Mouse (Mus musculus) intestine, postnatal 0 days (tissue): Measurements from ENCODE around the gene Gart. TPM values are rescaled to one million over a fixed set of nuclear protein-coding genes. Genes with fewer than 3 reads are reported as not detected.
A peak's percentile ranks its signal among the peaks of the same experiment; 100 is the strongest.

Source experiments
- ATAC-seq: fragments of 200-750 bp; cut with Nextera tagmentation; 2 replicates; pipeline ENCODE4 v1.8.0; 2017; ENCODE audit warnings: mild to moderate bottlenecking, moderate TSS enrichment, moderate library complexity
- H3K27ac ChIP-seq: fragments of 300-500 bp; sonication (generic); 2 replicates; pipeline ENCODE4 v1.5.1; 2014; ENCODE audit warnings: mild to moderate bottlenecking, low read depth, low read length, moderate library complexity
- H3K27me3 ChIP-seq: fragments of 300-500 bp; sonication (generic); replicated peaks from 2 replicates; pipeline ENCODE4 v1.6.1; 2014; ENCODE audit warnings: low read length, mixed read lengths; ENCODE audit not compliant: control insufficient read depth, insufficient read depth
- H3K36me3 ChIP-seq: fragments of 300-500 bp; sonication (generic); 2 replicates; pipeline ENCODE4 v1.6.1; 2014; ENCODE audit warnings: mild to moderate bottlenecking, moderate library complexity; ENCODE audit not compliant: control insufficient read depth, insufficient read depth
- H3K4me1 ChIP-seq: fragments of 300-500 bp; sonication (generic); replicated peaks from 2 replicates; pipeline ENCODE4 v1.6.1; 2014; ENCODE audit warnings: antibody characterized with exemption, low read length, mixed read lengths; ENCODE audit not compliant: control insufficient read depth, insufficient read depth
- H3K4me2 ChIP-seq: fragments of 300-500 bp; sonication (generic); replicated peaks from 2 replicates; pipeline ENCODE4 v1.6.1; 2014; ENCODE audit warnings: low read depth, mild to moderate bottlenecking, moderate library complexity
- H3K4me3 ChIP-seq: fragments of 300-500 bp; sonication (generic); 2 replicates; pipeline ENCODE4 v1.5.1; 2014; ENCODE audit warnings: low read depth, low read length
- H3K9ac ChIP-seq: fragments of 300-500 bp; sonication (generic); 2 replicates; pipeline ENCODE4 v1.6.1; 2014; ENCODE audit warnings: mild to moderate bottlenecking, low read depth, low read length
- H3K9me3 ChIP-seq: fragments of 300-500 bp; sonication (generic); 2 replicates; pipeline ENCODE4 v1.6.1; 2016; ENCODE audit warnings: mixed run types; ENCODE audit not compliant: control insufficient read depth
- CTCF ChIP-seq: sonication (generic); IDR thresholded peaks from 2 replicates; pipeline ENCODE4 v1.5.1; 2016; ENCODE audit warnings: low read depth, mild to moderate bottlenecking, control low read depth, antibody characterized with exemption, moderate library complexity
- WGBS: fragments of 180-500 bp; shearing (Covaris S2); extraction: QIAGEN DNeasy Blood & Tissue Kit; methylation state at CpG from one replicate; pipeline ENCODE4 v1.1.7; 2014; 5-methylcytosine and 5-hydroxymethylcytosine counted together
- polyA plus RNA-seq: library from polyadenylated mRNA; unstranded; fragments of >200 nt; fragmentation: Nextera tagmentation; extraction: Ambion mirVana; gene quantifications from 2 replicates; pipeline ENCODE4 v1.2.1, GENCODE M21; 2015

The Gart gene
- polyA plus RNA-seq, 1 experiment from 2014 or later = 19.0 TPM

DNA sequence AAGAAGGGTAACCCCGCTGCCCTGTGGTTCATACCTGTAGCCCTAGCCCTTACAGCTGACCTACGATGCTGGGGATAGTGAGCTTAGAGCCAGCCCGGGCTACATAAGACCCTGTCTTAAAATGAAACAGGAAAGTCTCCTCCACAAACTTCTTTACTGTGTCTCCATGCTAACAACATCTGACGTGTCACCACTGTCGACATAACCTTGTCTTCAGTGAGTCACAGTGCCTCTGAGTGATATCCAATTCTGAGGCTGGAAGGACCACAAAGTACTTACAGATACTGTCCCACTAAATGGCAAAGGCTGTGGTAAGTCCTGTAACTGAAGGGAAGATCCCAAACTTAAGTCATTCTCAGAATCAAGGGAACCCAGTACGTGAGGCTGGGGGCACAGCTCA, 60.5 kb downstream of the Gart start:
- WGBS = 90% methylated on average over 6 of the region's 6 CpGs
- H3K9ac ChIP-seq = no peak overlapping the region
- no peak for ATAC-seq
- no peaks in the 10 kb centered on the region for H3K4me1 ChIP-seq
- H3K9me3 ChIP-seq = no peaks in the 10 kb centered on the region
- no peak overlapping the region for H3K27ac ChIP-seq
- TF ChIP-seq CTCF = no peak
- no peaks in the 10 kb centered on the region for H3K27me3 ChIP-seq
- peaks cover 20% of the 10 kb centered on the region for H3K36me3 ChIP-seq
- H3K4me2 ChIP-seq = no peak overlapping the region
- H3K4me3 ChIP-seq = no peak overlapping the region

GRCm38 (mm10) chr16:91585617-91586016, 61.1 kb downstream of the Gart start:
- no peak overlapping the region for H3K4me3 ChIP-seq
- H3K27me3 ChIP-seq = no peaks in the 10 kb centered on the region
- H3K36me3 ChIP-seq = peaks cover 24% of the 10 kb centered on the region
- H3K9ac ChIP-seq = no peak overlapping the region
- H3K4me2 ChIP-seq = no peak overlapping the region
- no peak for TF ChIP-seq CTCF
- no peak for ATAC-seq
- WGBS = 85% methylated on average over 5 of the region's 5 CpGs
- H3K27ac ChIP-seq = no peak overlapping the region
- no peaks in the 10 kb centered on the region for H3K9me3 ChIP-seq
- H3K4me1 ChIP-seq = no peaks in the 10 kb centered on the region

- Histone ChIP-seq H3K4me2 (no peak overlapping the region), H3K9ac (no peak overlapping the region), H3K4me3 (no peak overlapping the region), H3K36me3 (peaks cover 25% of the 10 kb centered on the region), H3K27ac (no peak overlapping the region), H3K27me3 (no peaks in the 10 kb centered on the region), H3K9me3 (no peaks in the 10 kb centered on the region), H3K4me1 (no peaks in the 10 kb centered on the region)
- TF ChIP-seq CTCF = peak; percentile 77
- 73% methylated on average over 2 of the region's 2 CpGs for WGBS
- no peak for ATAC-seq
These were observed 64.4 kb downstream of the Gart start for GRCm38 (mm10) chr16:91582307-91582706.

DNA sequence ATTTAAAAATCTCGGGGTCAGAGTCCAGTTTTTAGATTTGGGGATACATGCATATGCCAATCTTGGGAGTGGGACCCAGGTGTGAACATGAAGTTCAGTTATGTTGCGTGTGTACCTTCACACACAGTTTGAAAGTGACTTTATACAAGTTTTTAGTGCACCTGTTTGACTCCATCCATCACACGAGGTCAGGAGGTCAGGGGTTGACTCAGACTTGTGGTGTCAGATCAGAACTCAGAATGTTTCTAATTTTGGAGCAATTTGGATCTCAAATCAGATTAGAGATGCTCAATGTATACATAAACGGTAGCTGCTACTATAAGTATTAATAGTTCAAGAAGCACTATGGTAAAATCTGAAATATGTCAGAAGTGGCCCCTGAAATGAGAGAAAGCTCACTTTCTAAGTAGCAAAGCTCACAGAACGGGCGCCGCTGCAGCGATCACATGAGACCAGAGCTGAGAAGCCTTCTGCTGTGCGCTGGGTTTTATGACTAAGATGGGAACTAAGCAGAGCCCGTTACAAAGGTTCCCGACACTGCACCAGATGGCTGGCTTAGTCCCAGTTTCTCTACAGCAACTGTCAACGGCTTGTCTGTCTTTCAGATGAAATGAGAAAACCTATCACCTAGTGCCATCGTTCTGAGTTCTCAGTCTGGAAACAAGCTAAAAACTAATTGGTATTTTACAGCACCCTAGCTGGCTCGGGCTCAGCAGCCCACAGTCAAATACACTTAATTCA, 67.6 kb downstream of the Gart start:
- Histone ChIP-seq H3K27me3 (no peaks in the 10 kb centered on the region), H3K4me1 (no peaks in the 10 kb centered on the region), H3K27ac (no peak overlapping the region), H3K4me2 (no peak overlapping the region), H3K36me3 (peaks cover 17% of the 10 kb centered on the region), H3K9ac (no peak overlapping the region), H3K4me3 (no peak overlapping the region), H3K9me3 (no peaks in the 10 kb centered on the region)
- no peak for TF ChIP-seq CTCF
- WGBS = 71% methylated on average over 14 of the region's 14 CpGs
- ATAC-seq = no peak

DNA sequence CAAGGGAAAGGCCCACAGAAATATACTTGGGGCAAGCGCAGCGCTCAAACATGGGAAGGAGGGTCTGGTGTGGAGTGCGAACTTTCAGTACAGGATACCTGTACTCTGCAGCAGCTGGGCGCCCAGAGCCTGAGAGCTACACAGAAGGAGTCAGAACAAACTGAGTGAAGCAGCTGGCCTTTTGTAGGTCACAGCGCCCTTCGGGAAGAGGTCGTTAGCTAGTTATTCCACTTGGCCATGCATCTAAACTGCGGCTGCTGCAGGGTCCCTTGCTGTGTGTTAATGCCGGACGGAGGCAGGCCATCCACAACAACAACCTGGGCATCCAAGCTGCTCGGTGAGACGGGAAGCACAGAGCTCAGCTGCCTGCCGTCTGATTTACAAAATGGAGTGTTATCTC, 71.6 kb downstream of the Gart start:
- H3K27ac ChIP-seq = no peak overlapping the region
- 82% methylated on average over 13 of the region's 13 CpGs for WGBS
- no peak overlapping the region for H3K9ac ChIP-seq
- TF ChIP-seq CTCF = no peak
- H3K4me3 ChIP-seq = no peak overlapping the region
- H3K36me3 ChIP-seq = peaks cover 8% of the 10 kb centered on the region; the same call in 1 of the 2 replicates
- H3K27me3 ChIP-seq = no peaks in the 10 kb centered on the region
- H3K4me2 ChIP-seq = no peak overlapping the region
- H3K9me3 ChIP-seq = no peaks in the 10 kb centered on the region
- no peak for ATAC-seq
- H3K4me1 ChIP-seq = no peaks in the 10 kb centered on the region

Other genes starting within 250 kb of the Gart start
- 123 and 124 TPM in 2 replicates for gene Il10rb, start 240.8 kb downstream of the Gart start, polyA plus RNA-seq
- gene Ifnar1, start 161.7 kb downstream of the Gart start, polyA plus RNA-seq = 18.2 and 21.6 TPM in 2 replicates
- gene Ifngr2, start 99.9 kb downstream of the Gart start, polyA plus RNA-seq = 138 and 146 TPM in 2 replicates
- gene Tmem50b, start 49.2 kb downstream of the Gart start, polyA plus RNA-seq = 24.9 and 28.0 TPM in 2 replicates
- gene Dnajc28, start 27.9 kb downstream of the Gart start, polyA plus RNA-seq = 1.0 and 1.5 TPM in 2 replicates
- 71.1 and 83.4 TPM in 2 replicates for gene Son, start 554 bp upstream of the Gart start, polyA plus RNA-seq
- 6.2 and 6.7 TPM in 2 replicates for gene Donson, start 41.8 kb upstream of the Gart start, polyA plus RNA-seq
- 36.3 and 42.2 TPM in 2 replicates for gene Cryzl1, start 82.0 kb upstream of the Gart start, polyA plus RNA-seq
- 6.2 and 6.5 TPM in 2 replicates for gene Itsn1, start 82.3 kb upstream of the Gart start, polyA plus RNA-seq